In the genomic region with DNA sequence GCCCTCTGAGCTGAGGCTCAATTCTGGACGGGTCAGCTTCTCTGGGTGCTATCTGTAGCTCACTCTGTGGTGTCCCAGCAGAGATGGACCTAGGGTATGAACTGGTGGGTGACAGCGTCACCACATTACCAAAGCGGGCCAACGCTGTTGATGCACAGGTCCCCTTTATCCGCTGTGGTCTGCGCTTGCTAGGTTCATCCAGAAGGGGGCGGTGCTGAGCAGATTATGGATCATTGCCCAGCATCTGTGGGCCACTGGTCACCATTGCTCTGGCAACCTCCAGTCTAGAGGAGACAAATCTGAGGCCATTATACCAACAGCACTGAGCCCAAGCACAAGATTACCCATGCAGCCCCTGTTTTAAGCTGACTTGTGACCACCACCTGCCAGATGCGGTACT, we compare ENCODE assay signal across 9 mouse cellular contexts.
A peak's percentile ranks its signal among the peaks of the same experiment; 100 is the strongest.
DNase-seq lines count a peak whose midpoint lies in the region; ATAC-seq and TF ChIP-seq lines count a peak whose summit lies in the region.
"Had no signal": no experiment of that assay in that cellular context is flagged by ENCODE, and none has a peak within 500 bp of the region (broad histone marks: within the 10 kb centered on the region; RNA-seq: fewer than 3 reads in every experiment).

No protein-coding gene starts in this region.

- H3K27ac ChIP-seq in forebrain, embryonic 10.5 days, result no peak overlapping the region
- no peak overlapping the region for H3K27ac ChIP-seq in forebrain, embryonic 13.5 days
- no peak overlapping the region for H3K27ac ChIP-seq in left cerebral cortex, adult 2 months
- no peak overlapping the region for H3K27ac ChIP-seq in midbrain, postnatal 0 days (ENCODE audit: low read depth, low read length)
- H3K27ac ChIP-seq: macrophage had no signal

- H3K36me3 ChIP-seq in forebrain, embryonic 10.5 days (replicated peaks), result no peaks in the 10 kb centered on the region
- H3K36me3 ChIP-seq in forebrain, embryonic 13.5 days (ENCODE audit: poor library complexity, severe bottlenecking), result no peaks in the 10 kb centered on the region
- no peaks in the 10 kb centered on the region for H3K36me3 ChIP-seq in midbrain, postnatal 0 days (ENCODE audit: insufficient read depth, low read length)

- no peak for ATAC-seq in forebrain, embryonic 13.5 days
- ATAC-seq in midbrain, postnatal 0 days (ENCODE audit: low FRiP score), result no peak
- no peak for ATAC-seq in frontal cortex, adult (ENCODE audit: low TSS enrichment)

- DNase-seq in forebrain, embryonic 10.5 days (ENCODE audit: extremely low spot score, low spot score), result peak; percentile 44
- DNase-seq in left cerebral cortex, adult 2 months (ENCODE audit: extremely low spot score in 1 of 2, low spot score in 2 of 2), result no peak
- DNase-seq in left cerebral cortex, postnatal 14 days (ENCODE audit: low spot score in 2 of 2), result no peak
- DNase-seq in adrenal gland, postnatal 10 days, result peak; percentile 30
- no peak for DNase-seq in midbrain, postnatal 0 days (ENCODE audit: low spot score)
- DNase-seq in frontal cortex, adult 2 months (ENCODE audit: extremely low spot score in 1 of 2, low spot score in 1 of 2), result no peak

- intact Hi-C loops in left cerebral cortex, adult 2 months (cut with DNase I), result no loop called here
- intact Hi-C loops in left cerebral cortex, postnatal 14 days (cut with DNase I), result no loop called here

- H3K4me3 ChIP-seq in forebrain, embryonic 10.5 days, result no peak overlapping the region
- no peak overlapping the region for H3K4me3 ChIP-seq in forebrain, embryonic 13.5 days
- no peak overlapping the region for H3K4me3 ChIP-seq in left cerebral cortex, adult 2 months
- no peak overlapping the region for H3K4me3 ChIP-seq in midbrain, postnatal 0 days (ENCODE audit: low read depth, low read length)

- WGBS in forebrain, embryonic 10.5 days, result 47% methylated on average over 8 of the region's 8 CpGs
- 41% methylated on average over 8 of the region's 8 CpGs for WGBS in forebrain, embryonic 13.5 days
- WGBS in midbrain, postnatal 0 days, result 51% methylated on average over 8 of the region's 8 CpGs

- H3K4me2 ChIP-seq in forebrain, embryonic 13.5 days, result no peak overlapping the region
- no peak overlapping the region for H3K4me2 ChIP-seq in midbrain, postnatal 0 days (ENCODE audit: low read depth, low read length, poor library complexity, severe bottlenecking)

- no peak overlapping the region for H3K9ac ChIP-seq in forebrain, embryonic 13.5 days
- H3K9ac ChIP-seq in midbrain, postnatal 0 days (replicated peaks; ENCODE audit: low read length, poor library complexity, severe bottlenecking), result no peak overlapping the region

- no peaks in the 10 kb centered on the region for H3K4me1 ChIP-seq in forebrain, embryonic 10.5 days
- no peaks in the 10 kb centered on the region for H3K4me1 ChIP-seq in forebrain, embryonic 13.5 days
- H3K4me1 ChIP-seq in midbrain, postnatal 0 days (ENCODE audit: insufficient read depth, low read length), result no peaks in the 10 kb centered on the region

- no peaks in the 10 kb centered on the region for H3K27me3 ChIP-seq in forebrain, embryonic 10.5 days (ENCODE audit: poor library complexity, severe bottlenecking)
- no peaks in the 10 kb centered on the region for H3K27me3 ChIP-seq in forebrain, embryonic 13.5 days
- H3K27me3 ChIP-seq in midbrain, postnatal 0 days (ENCODE audit: insufficient read depth, low read length), result no peaks in the 10 kb centered on the region

- H3K9me3 ChIP-seq in forebrain, embryonic 10.5 days, result no peaks in the 10 kb centered on the region
- H3K9me3 ChIP-seq in forebrain, embryonic 13.5 days (replicated peaks), result no peaks in the 10 kb centered on the region
- no peaks in the 10 kb centered on the region for H3K9me3 ChIP-seq in midbrain, postnatal 0 days (ENCODE audit: low read length)

- peak; percentile 53 for TF ChIP-seq CTCF in left cerebral cortex, adult 2 months (IDR thresholded peaks at IDR 0.05)
- TF ChIP-seq CTCF in midbrain, postnatal 0 days (IDR thresholded peaks at IDR 0.05), result peak; percentile 48

Comparison
In these comparisons a context has a peak if more than half of its experiments do, and no peak if none do; other contexts are left out.
1. DNase-seq: peak in forebrain, embryonic 10.5 days (single experiment) and adrenal gland, postnatal 10 days (single experiment); none in left cerebral cortex, adult 2 months (0 of 2), left cerebral cortex, postnatal 14 days (0 of 2), midbrain, postnatal 0 days (single experiment) and frontal cortex, adult 2 months (0 of 2).